Mouse (Mus musculus) testis, postnatal 14 days (tissue): ENCODE measurements around the gene Btbd35f3.
"Not testable (repeated sequence)": the region's sequence is repeated elsewhere in the genome, so short reads cannot be mapped to it uniquely, and the experiment has no call there.

Source experiments
- DNase-seq: peaks from one replicate; pipeline ENCODE4 v3.0.0; 2021; ENCODE audit warnings: low spot score

Btbd35f3 gene

GRCm38 (mm10) chrX:4037374-4037773, at the start of gene Btbd35f3:
TSS of gene Btbd35f3 (plus strand) at chrX:4037674.
- not testable (repeated sequence) for DNase-seq
